Mouse (Mus musculus) CD4-positive, CD25-positive, alpha-beta regulatory T cell, adult 9 weeks (primary cell): ENCODE results near the gene Sqstm1. TPM values are rescaled to one million over a fixed set of nuclear protein-coding genes. Genes with fewer than 3 reads are reported as not detected.

Experiments
- polyA plus RNA-seq: library from polyadenylated mRNA; unstranded; fragments of 100-300 nt; shearing (Covaris generic); gene quantifications from one replicate; pipeline ENCODE4 v1.2.1, GENCODE M21; 2017

Sqstm1 gene
- polyA plus RNA-seq: 288 TPM

DNA sequence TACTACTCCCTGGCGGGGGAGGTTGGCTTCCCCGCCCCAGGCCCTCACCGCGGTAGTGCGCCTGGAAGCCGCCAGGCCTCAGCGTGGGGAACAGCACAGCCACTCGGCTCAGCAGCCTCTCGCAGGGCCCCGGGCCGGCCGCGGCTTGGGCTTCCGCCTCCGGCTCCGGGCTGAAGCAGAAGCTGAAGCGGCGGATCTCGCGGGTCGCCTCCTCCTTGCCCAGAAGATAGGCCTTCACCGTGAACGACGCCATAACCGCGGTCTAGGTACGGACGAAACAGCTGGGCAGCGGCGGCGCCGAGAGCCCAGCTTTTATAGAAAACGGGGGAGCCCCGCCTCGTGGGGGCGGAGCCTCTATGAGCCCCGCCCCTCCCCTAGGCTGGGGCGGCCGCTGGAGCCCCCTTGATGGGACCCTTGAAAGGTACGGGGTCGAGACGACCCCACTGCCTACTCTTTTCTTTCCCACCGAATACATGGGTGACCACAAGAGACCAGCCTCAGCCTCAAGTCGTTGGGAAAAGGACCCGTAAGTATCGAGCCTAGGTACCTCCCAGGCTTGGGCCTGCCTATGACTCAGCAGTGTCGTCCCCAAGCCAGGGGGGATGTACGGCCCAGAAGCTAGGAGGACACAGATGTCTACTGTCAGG is at the start of gene Sqstm1, which contains the start of gene Mgat4b:
TSS of gene Sqstm1 (minus strand) at position 323 of the 647 bp plus-strand sequence.
TSS of gene Mgat4b (plus strand) at position 386 of the 647 bp plus-strand sequence.

DNA sequence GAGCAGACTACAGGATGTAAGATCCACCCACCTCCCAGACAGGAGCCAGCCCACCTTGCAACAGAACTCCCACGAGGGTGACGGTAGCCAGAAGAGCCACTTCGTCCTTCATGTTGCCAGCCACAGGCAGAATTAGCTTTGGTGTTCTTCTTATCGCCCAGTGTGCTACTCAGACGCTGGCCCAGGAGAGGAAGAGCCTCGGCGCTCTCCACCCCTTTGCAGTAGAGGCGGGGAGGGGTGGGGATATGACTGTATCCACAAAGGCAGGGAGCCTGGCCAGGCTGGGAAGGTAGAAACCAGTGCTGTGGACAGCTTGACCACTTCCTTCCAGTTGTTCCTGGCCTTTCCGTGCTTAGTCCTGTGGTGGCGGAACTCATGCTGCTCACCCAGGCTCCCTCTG is 27.7 kb upstream of the Sqstm1 start, which contains the start of gene Ltc4s:
TSS of gene Ltc4s (minus strand) at position 293 of the 400 bp plus-strand sequence.

DNA sequence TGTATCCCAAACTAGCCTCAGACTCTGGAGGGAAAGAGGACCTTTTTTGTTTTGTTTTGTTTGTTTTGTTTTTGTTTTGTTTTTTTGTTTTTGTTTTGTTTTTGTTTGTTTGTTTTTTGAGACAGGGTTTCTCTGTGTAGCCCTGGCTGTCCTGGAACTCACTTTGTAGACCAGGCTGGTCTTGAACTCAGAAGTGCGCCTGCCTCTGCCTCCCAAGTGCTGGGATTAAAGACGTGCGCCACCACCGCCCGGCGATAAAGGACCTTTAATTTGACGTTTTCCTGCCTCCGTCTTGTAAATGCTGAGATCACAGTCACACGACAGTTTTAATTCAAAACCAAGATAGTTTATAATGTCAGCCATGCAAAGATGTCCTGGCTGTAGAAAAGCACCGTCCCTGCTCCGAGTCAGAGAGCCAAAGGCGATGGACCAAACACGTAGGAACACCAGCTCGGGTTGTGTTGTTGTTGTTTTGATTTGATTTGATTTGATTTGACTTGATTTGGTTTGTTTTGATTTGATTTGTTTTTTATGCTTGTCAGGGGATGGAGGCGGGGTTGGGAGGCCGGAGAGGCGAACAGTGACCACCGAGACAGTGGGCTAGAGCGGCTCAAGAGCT is 36.4 kb downstream of the Sqstm1 start, which contains the start of gene Mrnip:
TSS of gene Mrnip (plus strand) at position 334 of the 619 bp plus-strand sequence.

Other genes with a start within 250 kb of the Sqstm1 start
- 5.0 TPM for gene Rnf130, start 185.5 kb downstream of the Sqstm1 start, polyA plus RNA-seq
- gene Tbc1d9b, start 79.4 kb downstream of the Sqstm1 start, polyA plus RNA-seq: 39.6 TPM
- 8.2 TPM for gene Mrnip, start 36.4 kb downstream of the Sqstm1 start, polyA plus RNA-seq
- gene Mgat4b, start 63 bp upstream of the Sqstm1 start, polyA plus RNA-seq: 1.0 TPM
- 2.3 TPM for gene Ltc4s, start 27.8 kb upstream of the Sqstm1 start, polyA plus RNA-seq
- gene Maml1, start 81.5 kb upstream of the Sqstm1 start, polyA plus RNA-seq: 2.0 TPM
- 205 TPM for gene Canx, start 114.8 kb upstream of the Sqstm1 start, polyA plus RNA-seq
- not detected for gene Cby3, start 143.6 kb upstream of the Sqstm1 start, polyA plus RNA-seq
- gene Hnrnph1, start 166.2 kb upstream of the Sqstm1 start, polyA plus RNA-seq: 268 TPM
- gene Rufy1, start 220.3 kb upstream of the Sqstm1 start, polyA plus RNA-seq: 12.5 TPM